Mouse (Mus musculus) bone marrow macrophage, adult 2 months (primary cell): ENCODE results near the gene Noxa1. TPM values are rescaled to one million over a fixed set of nuclear protein-coding genes. Genes with fewer than 3 reads are reported as not detected.

Experiments used
- H3K27ac ChIP-seq: 2 replicates; pipeline ENCODE4 v1.5.1; 2012; ENCODE audit warnings: low read depth, low read length; ENCODE audit not compliant: insufficient read depth
- H3K4me1 ChIP-seq: 2 replicates; pipeline ENCODE4 v1.6.1; 2012; ENCODE audit warnings: low read length; ENCODE audit not compliant: control insufficient read depth, insufficient read depth
- H3K4me3 ChIP-seq: 2 replicates; pipeline ENCODE4 v1.5.1; 2012; ENCODE audit warnings: mild to moderate bottlenecking, low read length, moderate library complexity; ENCODE audit not compliant: insufficient read depth
- CTCF ChIP-seq: IDR thresholded peaks from 2 replicates; pipeline ENCODE4 v1.5.1; 2012; ENCODE audit warnings: low read depth, mild to moderate bottlenecking, low read length, moderate library complexity
- POLR2A ChIP-seq: IDR thresholded peaks from 2 replicates; pipeline ENCODE4 v1.6.1; 2012; ENCODE audit warnings: mild to moderate bottlenecking, low read depth, low read length, borderline replicate concordance
- polyA plus RNA-seq: library from polyadenylated mRNA; stranded (reverse); fragments of >200 nt; gene quantifications from 2 replicates; pipeline ENCODE4 v1.2.4, GENCODE M21; 2012; ENCODE audit not compliant: missing spikeins, insufficient read depth, insufficient read length

The Noxa1 gene
- not detected in 2 replicates for polyA plus RNA-seq

DNA sequence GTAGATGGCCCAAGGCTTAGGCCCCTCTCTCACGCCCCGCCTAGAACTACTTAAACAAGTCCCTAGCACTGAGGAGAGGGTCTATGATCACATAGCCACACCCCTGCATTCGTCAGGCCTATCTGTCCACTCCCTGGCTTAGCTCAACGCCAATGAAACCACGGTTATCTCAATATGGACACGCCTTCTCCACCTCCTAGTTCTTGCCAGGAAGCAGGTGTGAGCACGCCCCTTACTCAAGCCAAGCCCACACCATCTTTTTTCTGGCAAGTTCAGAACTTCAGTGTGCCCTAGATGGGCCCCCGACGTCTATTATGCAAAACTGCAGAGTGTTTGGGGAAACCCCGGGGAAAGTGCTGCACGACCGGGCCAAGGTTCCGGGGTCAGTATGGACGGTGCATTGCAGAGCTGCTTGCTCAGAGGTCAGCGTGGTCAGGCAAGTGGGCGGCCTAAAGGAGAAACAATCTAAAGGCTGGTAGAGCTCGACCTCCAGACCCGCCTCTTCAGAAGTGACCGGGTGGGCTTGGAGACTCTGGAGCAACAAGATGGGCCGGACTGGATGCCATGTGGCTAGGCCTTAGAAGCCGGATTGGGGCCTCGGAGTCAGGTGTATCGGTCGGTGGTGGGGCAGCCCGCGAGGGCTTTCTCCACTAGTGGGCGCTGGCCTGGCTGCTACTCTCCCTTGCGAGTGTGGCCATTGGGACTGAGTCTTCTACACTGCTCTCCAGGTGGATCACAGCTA lies at the start of gene Noxa1:
Noxa1 (minus strand) TSS at position 41 of the 742 bp plus-strand sequence.
- Histone ChIP-seq H3K4me3 (no peak within 1 kb of the TSS), H3K27ac (no peak within 1 kb of the TSS), H3K4me1 (no peaks in the 10 kb centered on the region)
- TF ChIP-seq CTCF (0 out of 2 replicates have a peak, but pooled peaks have one; percentile 10), POLR2A (no peak)

DNA sequence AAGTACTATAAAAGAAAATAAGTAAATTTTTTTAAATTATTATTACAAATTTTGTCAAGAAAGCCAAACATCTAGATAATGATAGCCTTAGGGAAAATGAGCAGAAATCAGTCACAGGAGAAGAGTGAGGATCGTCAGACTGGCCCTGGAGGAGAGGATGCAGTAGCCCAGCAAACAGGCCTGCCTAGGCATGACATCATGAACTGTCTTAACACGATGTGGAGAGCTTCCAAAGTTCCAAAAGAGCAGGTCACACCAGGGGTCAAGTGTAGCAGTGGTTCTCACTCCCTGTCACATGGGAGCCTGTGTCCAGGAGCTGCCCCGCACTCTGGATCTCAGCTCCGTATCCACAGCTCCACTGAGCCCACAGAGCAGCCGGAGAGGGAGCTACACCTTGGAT lies 47.0 kb upstream of the Noxa1 start:
- TF ChIP-seq POLR2A (no peak), CTCF (no peak)
- Histone ChIP-seq H3K27ac (no peak overlapping the region), H3K4me3 (no peak overlapping the region), H3K4me1 (no peaks in the 10 kb centered on the region)

DNA sequence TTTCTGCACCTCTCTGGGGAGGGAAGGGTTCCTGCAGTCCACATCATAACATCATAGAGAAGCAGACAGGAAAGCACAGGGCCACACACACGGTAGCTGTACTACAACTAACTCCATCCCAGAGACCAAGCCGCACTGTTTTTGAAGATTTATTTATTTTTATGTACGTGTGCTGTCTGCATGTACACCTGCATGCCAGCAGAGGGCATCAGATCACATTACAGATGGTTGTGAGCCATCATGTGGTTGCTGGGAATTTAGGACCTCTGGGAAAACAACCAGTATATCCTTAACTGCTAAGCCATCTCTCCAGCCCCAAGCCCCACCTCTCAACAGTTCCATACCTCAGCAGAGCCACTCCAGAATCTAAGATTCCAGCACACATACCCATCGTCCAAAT lies 46.2 kb upstream of the Noxa1 start:
- H3K27ac ChIP-seq: no peak overlapping the region
- H3K4me3 ChIP-seq: no peak overlapping the region
- no peak for TF ChIP-seq POLR2A
- no peak for TF ChIP-seq CTCF
- no peaks in the 10 kb centered on the region for H3K4me1 ChIP-seq

DNA sequence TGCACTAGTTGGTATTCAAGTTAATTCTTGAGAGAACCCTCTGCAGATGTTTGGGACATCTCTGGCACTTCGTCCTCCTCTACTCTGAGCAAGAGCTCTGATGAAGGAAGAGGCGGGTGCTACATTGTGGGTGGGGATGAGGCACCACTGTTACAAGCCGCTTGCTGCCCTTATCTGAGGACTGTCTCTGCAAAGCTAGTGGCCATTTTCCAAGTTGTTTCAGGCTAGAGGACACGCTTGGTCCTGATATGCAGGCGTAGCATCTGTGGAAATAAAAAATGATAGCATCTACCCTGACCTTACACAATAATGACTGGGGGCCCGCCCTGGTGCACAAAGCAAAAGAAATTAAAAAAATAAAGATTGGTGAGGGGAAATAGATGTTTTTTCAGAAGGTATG lies 42.9 kb upstream of the Noxa1 start:
- Histone ChIP-seq H3K4me1 (no peaks in the 10 kb centered on the region), H3K4me3 (no peak overlapping the region), H3K27ac (no peak overlapping the region)
- no peak for TF ChIP-seq CTCF
- TF ChIP-seq POLR2A: no peak

DNA sequence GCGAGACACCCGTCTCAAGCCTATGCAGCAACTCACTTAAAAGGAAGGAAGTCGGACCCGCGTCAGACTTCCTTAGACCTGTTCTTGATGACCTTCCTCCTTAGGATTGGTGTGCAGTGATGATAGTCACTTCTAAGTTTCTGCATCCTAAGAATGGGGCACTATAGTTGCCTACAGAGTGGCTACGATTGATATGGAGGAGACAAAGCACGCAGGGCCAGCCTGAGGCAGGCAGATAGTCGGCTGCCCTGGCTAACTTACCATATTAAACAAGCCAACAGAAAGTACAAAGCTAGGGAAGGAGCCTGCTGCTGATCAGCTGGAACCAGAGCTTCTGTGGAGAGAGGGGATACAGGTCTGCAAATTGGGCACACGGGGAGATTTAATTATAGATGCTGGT lies 36.7 kb upstream of the Noxa1 start:
- Histone ChIP-seq H3K27ac (no peak overlapping the region), H3K4me3 (no peak overlapping the region), H3K4me1 (no peaks in the 10 kb centered on the region)
- TF ChIP-seq POLR2A (no peak), CTCF (no peak)

DNA sequence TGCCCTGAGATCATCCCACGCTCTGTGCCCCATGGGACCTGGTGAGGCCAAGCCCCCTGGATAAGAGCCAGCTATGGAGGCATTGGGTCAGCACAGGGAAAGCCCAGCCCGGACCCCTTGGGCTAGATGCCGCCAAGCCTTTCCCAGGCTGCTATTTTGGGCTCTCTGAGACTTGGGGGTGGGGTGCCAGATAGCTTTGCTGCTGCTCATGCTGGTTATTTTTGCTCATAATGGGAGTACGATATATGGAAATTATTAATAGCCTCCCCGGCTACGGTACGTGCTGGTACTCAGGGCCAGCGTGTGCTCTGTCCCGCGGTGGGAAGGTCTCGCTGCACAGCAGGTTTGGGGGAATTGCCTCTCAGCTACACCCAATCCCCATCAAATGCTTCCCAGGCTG lies 33.1 kb upstream of the Noxa1 start:
- TF ChIP-seq CTCF: no peak
- no peak for TF ChIP-seq POLR2A
- H3K4me3 ChIP-seq: no peak overlapping the region
- no peak overlapping the region for H3K27ac ChIP-seq
- H3K4me1 ChIP-seq: no peaks in the 10 kb centered on the region

DNA sequence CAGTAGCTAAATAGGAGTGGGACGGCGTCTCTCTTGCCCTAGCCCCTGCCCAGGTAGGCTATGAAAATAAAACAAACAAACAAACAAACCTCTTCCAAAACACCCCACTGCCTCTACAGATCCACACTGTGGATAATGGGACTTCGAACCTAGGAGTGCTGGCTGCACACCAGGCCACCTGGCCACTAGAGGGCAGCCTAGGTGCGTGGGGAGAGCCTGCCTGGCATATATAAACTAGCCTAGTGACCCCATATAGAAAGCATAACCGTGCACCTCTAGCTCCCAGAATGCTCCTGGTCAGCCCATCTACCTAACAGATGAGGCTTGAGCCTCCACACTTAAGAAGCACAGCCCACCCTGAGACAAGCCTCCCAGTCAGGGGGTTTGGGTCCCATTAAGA lies 32.3 kb upstream of the Noxa1 start:
- Histone ChIP-seq H3K4me1 (no peaks in the 10 kb centered on the region), H3K4me3 (no peak overlapping the region), H3K27ac (no peak overlapping the region)
- TF ChIP-seq CTCF: peak; percentile 47
- TF ChIP-seq POLR2A: no peak

DNA sequence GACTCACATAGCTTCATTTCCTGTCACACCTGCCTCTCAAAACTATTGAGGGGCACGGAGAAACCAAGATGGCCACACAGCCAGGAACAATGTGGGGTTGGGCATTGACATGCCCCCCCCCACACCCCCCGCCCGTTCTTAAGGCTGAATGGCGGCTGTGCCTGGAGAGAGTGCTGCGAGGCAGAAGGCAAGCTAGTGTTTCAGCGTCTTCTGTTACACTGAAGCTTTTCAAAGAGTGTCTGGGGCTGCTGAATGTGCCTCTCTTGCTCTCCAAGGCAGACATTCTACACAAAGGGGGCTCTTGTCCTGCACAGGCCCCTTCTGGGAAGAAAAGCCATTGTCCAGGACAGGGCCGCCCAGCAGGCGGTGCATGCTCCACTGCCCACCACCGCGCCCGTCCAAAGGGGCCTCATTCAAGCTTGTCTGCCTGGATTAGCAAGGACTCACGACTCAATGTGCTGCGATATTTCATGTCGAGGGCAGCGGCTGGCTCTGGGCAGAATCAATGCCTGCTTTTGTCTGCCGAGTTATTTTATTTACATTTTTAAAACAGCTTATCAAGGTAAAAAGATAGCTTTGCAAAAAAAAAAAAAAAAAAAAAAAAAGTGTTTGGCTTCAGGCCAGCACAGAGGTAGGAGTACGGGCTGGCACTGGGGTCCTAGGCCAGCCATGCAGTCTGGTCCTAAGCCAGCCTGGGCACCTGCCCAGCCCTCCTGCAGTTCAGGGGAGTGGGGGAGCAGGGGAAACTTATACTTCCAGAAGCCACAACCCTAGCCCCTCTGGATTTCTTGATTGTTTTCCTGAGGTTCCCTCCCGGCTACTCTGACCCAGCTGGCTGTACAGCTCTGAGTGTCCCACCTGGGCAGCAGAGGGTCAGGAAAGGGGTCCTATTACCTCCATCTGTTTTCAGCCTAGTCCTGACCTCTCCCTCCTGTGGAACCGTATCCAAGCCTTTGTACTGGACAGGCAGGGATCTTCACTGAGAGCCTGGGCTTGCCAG lies 31.4 kb upstream of the Noxa1 start:
- Histone ChIP-seq H3K27ac (no peak overlapping the region), H3K4me3 (no peak overlapping the region), H3K4me1 (no peaks in the 10 kb centered on the region)
- TF ChIP-seq POLR2A (no peak), CTCF (no peak)

DNA sequence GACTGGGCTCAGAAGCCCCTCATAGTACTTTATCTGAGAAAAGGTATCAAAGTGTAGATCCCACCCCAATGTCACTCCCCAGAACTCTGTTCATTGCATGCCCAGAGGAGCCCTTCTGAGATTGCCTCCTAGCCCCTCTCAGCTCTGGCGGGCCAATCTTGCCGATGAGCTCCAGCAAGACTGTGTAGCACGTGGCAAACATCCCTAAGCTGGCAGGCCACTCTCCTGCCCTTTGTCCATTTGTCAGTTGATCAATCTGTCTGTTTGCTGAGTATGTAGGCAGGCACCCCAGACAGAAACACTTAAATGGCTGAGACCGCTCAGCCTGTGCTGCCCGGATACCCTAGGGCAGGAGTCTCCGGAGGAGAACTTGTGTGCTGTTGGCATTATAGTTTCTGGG lies 30.2 kb upstream of the Noxa1 start:
- Histone ChIP-seq H3K4me3 (no peak overlapping the region), H3K4me1 (no peaks in the 10 kb centered on the region), H3K27ac (no peak overlapping the region)
- TF ChIP-seq CTCF (no peak), POLR2A (no peak)
